Mouse (Mus musculus): ENCODE data around the gene Ost4.

GRCm38 (mm10) chr5:30951706-30952105 is 44.1 kb upstream of the Ost4 start:
- TF ChIP-seq CTCF (IDR thresholded peaks at IDR 0.05; ENCODE audit: low read depth), result no peak
- no peak for TF ChIP-seq EP300 (IDR thresholded peaks at IDR 0.05; ENCODE audit: low read depth)
